Mouse (Mus musculus) heart, adult 2 months (tissue): Measurements from ENCODE around the gene Slc10a6.

Experiments used
- CTCF ChIP-seq: fragments of 200-600 bp; IDR thresholded peaks from 2 replicates; pipeline ENCODE4 v1.8.1; 2022; ENCODE audit warnings: antibody characterized with exemption, mild to moderate bottlenecking, moderate library complexity
- EP300 ChIP-seq: fragments of 200-500 bp; IDR thresholded peaks from 2 replicates; pipeline ENCODE4 v1.6.1; 2011; ENCODE audit warnings: low read depth, low read length, control low read depth; ENCODE audit not compliant: insufficient read depth
- POLR2A ChIP-seq: fragments of 200-500 bp; IDR thresholded peaks from 2 replicates; pipeline ENCODE4 v1.6.1; 2011; ENCODE audit warnings: mild to moderate bottlenecking, low read depth, low read length, control low read depth; ENCODE audit not compliant: insufficient read depth

GRCm38 (mm10) chr5:103654780-103655179 lies 25.6 kb upstream of the Slc10a6 start:
- no peak for TF ChIP-seq CTCF
- no peak for TF ChIP-seq EP300
- TF ChIP-seq POLR2A = no peak
